Mouse (Mus musculus): ENCODE measurements around the gene Iscu.

Gene Iscu

GRCm38 (mm10) chr5:113772450-113772895, at the start of gene Iscu, which contains the start of gene Sart3:
Iscu (plus strand) TSS chr5:113772748.
Sart3 (minus strand) TSS chr5:113772510.
- peak; percentile 89 for DNase-seq (ENCODE audit: low read depth)

- DNase-seq (ENCODE audit: low read depth) = no peak
These were observed 48.8 kb upstream of the Iscu start for GRCm38 (mm10) chr5:113723567-113724237.

DNA sequence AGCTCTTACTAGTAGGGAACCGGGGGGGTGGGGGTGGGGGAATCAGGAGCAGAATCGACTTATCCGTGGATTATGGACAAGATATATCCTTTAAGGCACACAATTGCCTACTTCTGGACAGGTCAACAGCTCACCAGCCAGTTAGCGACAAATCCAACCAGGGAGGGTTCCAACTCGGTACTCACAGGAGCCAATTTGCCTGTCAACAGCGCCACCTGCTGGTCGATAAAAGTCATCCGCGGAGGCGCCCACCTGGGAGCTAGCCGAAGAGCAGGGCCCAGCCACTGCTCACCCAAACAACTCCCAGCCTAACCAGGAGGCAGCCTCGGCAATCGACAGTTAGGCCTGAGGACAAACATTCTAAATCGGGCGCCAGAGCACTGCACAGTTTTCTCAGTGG, 48.1 kb upstream of the Iscu start, which contains the start of gene 1700069L16Rik:
Gene 1700069L16Rik, minus strand, starts transcription at position 327 of the 400 bp plus-strand sequence.
- DNase-seq (ENCODE audit: low read depth) = peak; percentile 78

DNA sequence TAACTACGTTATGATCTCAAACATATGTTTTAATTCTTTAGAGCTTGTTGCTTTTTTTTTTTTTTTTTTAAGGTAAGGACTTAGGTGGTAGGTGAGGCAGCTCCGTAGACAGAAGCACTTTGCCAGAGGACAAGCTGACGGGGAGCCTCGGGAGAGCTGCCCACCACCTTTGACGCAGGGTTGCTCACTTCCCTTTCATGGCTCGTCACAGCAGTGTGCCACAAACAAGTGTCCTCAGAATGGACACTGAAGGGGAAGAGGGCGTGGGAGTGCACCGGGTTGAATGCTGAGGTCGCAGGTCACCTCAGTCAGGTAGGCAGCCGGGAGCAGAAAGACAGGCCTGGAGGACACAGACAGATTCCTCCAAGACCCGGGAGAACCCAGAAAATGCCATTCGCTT, 47.1 kb upstream of the Iscu start:
- no peak for DNase-seq (ENCODE audit: low read depth)

DNA sequence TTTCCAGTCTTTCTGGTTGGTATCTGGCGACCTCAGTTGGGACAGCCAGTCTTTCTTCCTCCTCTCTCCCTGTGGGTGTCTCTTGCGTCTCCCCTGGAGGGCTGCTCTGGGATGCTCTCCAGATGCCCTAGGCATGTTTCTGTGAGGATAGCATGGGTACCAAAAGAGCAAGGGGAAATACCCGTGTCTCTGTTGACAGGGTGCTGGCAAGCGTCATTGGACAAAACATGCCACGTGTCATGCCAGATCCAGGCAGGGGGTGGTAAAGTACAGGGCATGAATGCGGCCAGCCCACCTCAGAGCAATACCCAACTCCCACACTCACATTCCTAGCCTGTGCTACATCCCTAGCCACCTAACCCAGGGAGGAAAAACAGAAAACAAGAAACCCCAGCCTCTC, 45.9 kb upstream of the Iscu start:
- DNase-seq (ENCODE audit: low read depth) = no peak

DNA sequence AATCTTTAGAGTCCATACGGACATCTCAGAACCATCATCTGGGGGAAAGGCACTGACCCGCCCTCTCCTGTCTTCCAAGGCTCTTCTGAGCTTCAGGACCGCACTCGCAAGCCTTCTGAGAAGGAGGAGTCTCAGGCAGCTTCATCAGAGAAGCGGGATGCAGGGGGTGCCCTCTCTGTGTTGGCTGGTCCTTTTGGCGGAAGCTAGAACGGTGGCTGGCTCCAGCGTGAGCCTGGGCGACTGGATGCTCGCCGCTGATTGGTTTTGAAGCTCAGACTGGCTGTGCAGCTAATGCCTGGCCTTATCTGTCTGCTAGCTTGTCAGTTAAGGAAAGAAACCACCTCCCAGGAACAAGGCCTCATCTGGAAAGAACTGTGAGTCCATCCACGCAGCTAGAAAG, 45.3 kb upstream of the Iscu start:
- DNase-seq (ENCODE audit: low read depth) = no peak

DNA sequence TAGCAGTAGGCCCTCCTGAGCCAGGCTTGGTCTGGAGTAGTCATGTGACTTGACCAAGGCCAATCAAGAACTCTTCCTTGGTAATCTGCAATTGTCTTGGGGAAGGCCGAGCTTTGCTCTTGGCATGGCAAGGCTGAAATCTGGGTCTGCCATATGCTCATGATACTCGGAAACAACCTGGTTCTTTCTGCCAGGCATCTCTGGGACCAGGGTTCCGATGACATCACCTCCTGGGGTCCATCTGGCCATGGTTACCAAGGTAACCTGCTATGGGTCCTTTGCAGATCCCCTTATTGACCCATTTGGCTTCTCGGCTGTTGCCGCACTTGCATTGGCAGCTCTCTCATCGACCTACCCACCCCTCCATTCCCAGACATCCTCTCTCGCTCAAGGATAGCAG, 44.5 kb upstream of the Iscu start:
- no peak for DNase-seq (ENCODE audit: low read depth)

- no peak for DNase-seq (ENCODE audit: low read depth)
These were observed 43.9 kb upstream of the Iscu start for GRCm38 (mm10) chr5:113728691-113729090.

- no peak for DNase-seq (ENCODE audit: low read depth)
These were observed 41.9 kb upstream of the Iscu start for GRCm38 (mm10) chr5:113730641-113731121.

GRCm38 (mm10) chr5:113731174-113731573, 41.4 kb upstream of the Iscu start:
- no peak for DNase-seq (ENCODE audit: low read depth)

GRCm38 (mm10) chr5:113732182-113732581, 40.4 kb upstream of the Iscu start:
- no peak for DNase-seq (ENCODE audit: low read depth)

DNA sequence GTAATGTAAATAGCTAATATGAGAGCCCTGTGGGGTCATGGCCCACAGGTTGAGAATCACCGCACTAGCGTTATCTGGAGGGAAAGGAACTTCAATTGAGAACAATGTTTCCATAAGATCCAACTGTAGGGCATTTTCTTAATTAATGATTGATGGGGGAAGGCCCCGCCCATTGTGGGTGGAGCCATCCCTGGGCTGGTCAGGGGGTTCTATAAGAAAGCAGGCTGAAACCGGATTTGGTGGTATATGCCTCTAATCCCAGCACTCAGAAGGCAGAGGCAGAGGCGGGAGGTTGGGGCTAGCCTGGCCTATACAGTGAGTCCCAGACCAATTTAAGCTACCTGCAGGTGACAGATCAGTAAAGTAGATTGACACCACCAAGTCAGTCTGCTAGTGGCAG, 38.2 kb upstream of the Iscu start:
- no peak for DNase-seq (ENCODE audit: low read depth)

- no peak for DNase-seq (ENCODE audit: low read depth)
These were observed 37.6 kb upstream of the Iscu start for GRCm38 (mm10) chr5:113735023-113735344.

DNA sequence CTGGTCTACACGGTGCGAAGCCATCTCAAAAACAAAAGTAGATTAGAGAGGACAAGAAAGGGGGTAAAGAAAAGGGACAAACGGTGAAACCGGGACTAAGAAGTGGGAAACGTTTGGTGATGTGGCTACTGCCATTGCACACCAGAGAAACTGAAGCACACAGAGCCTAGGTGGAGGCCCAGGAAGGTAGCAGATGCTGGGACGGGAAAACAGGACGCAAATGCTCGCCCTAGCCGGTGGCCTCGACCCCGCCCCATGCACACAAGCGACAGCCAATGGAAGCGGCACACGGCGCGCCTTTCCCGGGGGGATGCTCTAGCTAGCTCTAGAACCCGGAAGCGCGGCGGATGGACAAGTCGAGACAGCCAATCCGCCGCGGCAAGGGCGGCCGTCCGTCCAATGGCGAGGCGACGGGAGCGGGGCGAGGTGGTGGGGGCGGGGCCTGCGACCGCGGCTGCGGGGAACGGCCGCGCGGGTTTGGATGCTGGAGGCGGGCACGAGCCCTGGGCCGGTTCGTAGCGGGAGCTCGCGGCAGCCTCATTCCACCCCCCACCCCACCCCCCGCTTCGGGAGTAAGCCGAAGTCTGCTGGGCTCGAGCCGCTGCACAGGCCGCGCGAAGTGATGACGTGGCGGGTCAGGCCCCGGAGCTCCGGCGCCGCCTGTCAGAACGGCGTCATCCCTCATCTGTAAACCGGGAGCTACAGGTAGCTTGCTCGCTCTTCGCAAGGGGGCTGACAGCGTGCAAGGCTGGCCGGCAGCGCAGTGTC, 37.0 kb upstream of the Iscu start, which contains the start of gene Ficd:
Gene Ficd, plus strand, starts transcription at position 459 of the 768 bp plus-strand sequence.
- peak; percentile 94 for DNase-seq (ENCODE audit: low read depth)

DNA sequence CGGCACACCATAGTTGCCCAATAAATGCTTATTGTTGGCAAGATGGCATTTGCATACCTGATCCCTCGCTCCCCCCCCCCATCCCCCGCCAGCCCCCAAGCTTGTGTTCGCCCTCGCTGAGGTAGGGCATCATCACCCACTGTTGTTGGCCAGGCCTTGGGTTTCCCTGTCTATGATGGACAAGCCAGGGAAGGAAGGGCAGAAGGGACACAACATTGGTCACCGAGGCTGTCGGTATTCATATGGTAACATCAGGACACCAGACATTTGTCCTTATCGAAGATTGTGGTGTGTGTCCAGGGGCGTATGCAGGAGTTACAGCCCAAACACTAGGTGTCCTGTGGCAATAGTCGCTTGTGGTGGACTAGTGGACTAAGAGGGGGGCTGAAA, 36.4 kb upstream of the Iscu start:
- no peak for DNase-seq (ENCODE audit: low read depth)

DNA sequence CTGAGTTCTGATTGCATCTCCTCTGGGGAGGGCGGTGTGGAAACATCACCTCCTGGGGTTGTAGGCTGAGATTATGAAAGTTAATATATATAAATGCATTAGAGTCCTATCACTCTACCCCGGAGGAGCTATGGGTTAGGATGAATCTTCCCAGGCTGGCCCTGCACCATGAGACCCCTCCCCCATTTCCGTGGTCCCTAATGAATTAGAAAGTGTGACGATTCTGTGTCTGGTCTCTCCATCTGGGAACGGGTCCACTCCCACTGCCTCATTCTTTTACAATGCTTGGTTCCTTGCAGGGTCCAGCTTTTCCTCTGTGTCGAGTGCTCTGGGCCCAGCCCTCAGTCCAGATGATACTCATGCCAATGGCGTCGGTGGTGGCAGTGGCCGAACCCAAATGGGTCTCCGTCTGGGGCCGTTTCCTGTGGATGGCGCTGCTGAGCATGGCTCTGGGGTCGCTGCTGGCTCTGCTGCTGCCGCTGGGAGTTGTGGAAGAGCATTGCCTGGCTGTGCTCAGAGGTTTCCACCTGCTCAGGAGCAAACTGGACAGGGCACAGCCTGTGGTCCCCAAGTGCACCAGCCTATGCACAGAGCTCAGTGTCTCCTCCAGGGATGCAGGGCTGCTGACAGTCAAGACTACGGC, 35.9 kb upstream of the Iscu start:
- DNase-seq (ENCODE audit: low read depth) = no peak

DNA sequence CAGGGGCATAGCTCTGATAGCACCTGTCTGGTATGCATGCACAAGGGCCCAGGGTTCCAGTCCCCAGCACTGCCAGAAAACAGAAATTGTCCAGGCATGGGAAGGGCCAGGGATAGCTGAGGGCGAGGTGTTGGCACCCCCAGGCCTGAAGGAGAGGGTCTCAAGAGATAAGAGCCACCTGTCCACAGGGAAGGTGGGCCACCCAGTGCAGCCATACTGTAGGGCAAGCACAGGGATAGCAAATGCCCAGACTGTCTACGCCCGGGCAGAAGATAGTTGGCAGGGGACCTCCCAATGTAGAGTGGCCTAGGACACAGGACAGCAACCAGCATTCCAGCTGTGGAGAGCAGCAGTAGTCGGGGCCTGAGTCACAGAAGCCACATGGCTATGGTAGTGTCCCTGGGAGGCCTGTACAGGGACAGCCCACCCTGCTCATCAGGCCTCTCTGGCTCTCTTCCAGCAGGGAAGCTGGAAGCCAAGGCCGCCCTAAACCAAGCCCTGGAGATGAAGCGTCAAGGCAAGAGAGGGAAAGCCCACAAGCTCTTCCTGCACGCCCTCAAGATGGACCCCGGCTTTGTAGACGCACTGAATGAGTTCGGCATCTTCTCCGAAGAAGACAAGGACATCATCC, 34.8 kb upstream of the Iscu start:
- no peak for DNase-seq (ENCODE audit: low read depth)

- DNase-seq (ENCODE audit: low read depth) = no peak
These were observed 24.9 kb upstream of the Iscu start for GRCm38 (mm10) chr5:113747629-113748028.

GRCm38 (mm10) chr5:113748556-113749331, 23.8 kb upstream of the Iscu start:
- DNase-seq (ENCODE audit: low read depth) = no peak

DNA sequence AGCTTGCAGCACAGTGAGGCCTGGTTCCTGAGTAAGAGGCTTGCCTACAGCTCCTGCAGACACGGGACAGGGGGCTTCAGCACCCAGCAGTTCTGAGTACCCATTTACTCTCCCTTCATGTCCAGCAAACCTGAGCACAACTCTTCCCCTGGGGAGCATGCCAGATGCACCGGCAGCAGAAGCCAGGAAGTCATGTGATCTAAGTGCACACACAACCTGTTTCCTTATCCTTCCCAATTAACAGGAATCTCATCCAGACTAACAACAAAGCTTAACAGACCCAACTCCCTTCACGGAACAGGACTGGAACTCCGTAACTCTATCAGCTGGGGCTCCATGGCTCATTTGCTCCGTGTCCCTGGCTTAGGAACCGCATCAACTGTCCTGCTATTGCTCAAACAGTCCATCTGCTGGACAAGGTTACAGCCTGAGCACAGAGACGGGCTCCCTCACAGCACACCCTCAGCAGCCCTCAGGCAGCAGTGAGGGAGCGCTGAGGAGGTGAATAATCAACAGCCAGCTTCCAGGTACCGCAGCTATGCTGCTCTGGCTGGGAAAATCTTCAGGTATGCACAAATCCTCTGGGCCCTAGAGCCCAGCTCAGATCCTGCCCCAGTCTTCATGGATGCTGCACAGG, 20.9 kb upstream of the Iscu start:
- no peak for DNase-seq (ENCODE audit: low read depth)

Data from c-Kit-positive CD71-negative TER-119-negative erythroid progenitor cells, embryonic 14.5 days (primary cell).